Mouse (Mus musculus) myocyte (in vitro differentiated cells): Measurements from ENCODE around the gene Tspan9. TPM values are rescaled to one million over a fixed set of nuclear protein-coding genes. Genes with fewer than 3 reads are reported as not detected.

Experiments
- H3K27me3 ChIP-seq: one replicate; pipeline ENCODE4 v1.6.1; 2011; ENCODE audit not compliant: control insufficient read depth, insufficient read depth, insufficient read length
- H3K36me3 ChIP-seq: one replicate; pipeline ENCODE4 v1.6.1; 2011; ENCODE audit not compliant: control insufficient read depth, insufficient read depth
- H3K4me2 ChIP-seq: one replicate; pipeline ENCODE4 v1.6.1; 2011; ENCODE audit warnings: low read depth, control low read depth
- H3K4me3 ChIP-seq: one replicate; pipeline ENCODE4 v1.5.1; 2011; ENCODE audit warnings: mild to moderate bottlenecking, control low read depth, moderate library complexity
- H3K79me2 ChIP-seq: one replicate; pipeline ENCODE4 v1.6.1; 2011; ENCODE audit not compliant: control insufficient read depth, insufficient read depth
- H3ac ChIP-seq: one replicate; pipeline ENCODE4 v1.6.1; 2011; ENCODE audit not compliant: control insufficient read depth, insufficient read length
- CEBPB ChIP-seq: IDR thresholded peaks from 2 replicates; pipeline ENCODE4 v1.6.1; 2011; ENCODE audit warnings: mild to moderate bottlenecking, moderate library complexity; ENCODE audit not compliant: poor library complexity, insufficient read depth, severe bottlenecking
- E2F4 ChIP-seq: IDR thresholded peaks from one replicate; pipeline ENCODE4 v1.6.1; 2011; ENCODE audit warnings: mild to moderate bottlenecking, control low read depth, moderate library complexity; ENCODE audit not compliant: insufficient read depth
- MAX ChIP-seq: IDR thresholded peaks from one replicate; pipeline ENCODE4 v1.6.1; 2011; ENCODE audit warnings: low read depth, mild to moderate bottlenecking, control low read depth
- MYOD1 ChIP-seq, 3 experiments: IDR thresholded peaks; one replicate each; pipeline ENCODE4 v1.6.1; 2011; ENCODE audit warnings: control low read depth in 2 of 3, low read depth in 2 of 3, mild to moderate bottlenecking in 2 of 3, moderate library complexity in 1 of 3; ENCODE audit not compliant: insufficient read length in 2 of 3, control insufficient read depth in 1 of 3
- MYOG ChIP-seq, 3 experiments: IDR thresholded peaks; one replicate each; pipeline ENCODE4 v1.6.1; 2011; ENCODE audit warnings: control low read depth in 2 of 3, low read depth in 2 of 3, mild to moderate bottlenecking in 2 of 3; ENCODE audit not compliant: insufficient read length in 2 of 3, control insufficient read depth in 1 of 3, insufficient read depth in 1 of 3
- POLR2A ChIP-seq: IDR thresholded peaks from one replicate; pipeline ENCODE4 v1.6.1; 2011; ENCODE audit warnings: low read depth, mild to moderate bottlenecking, control low read depth, moderate library complexity; ENCODE audit not compliant: insufficient read length
- POLR2AphosphoS2 ChIP-seq: IDR thresholded peaks from one replicate; pipeline ENCODE4 v1.6.1; 2011; ENCODE audit warnings: low read depth, control low read depth; ENCODE audit not compliant: insufficient read length
- REST ChIP-seq: IDR thresholded peaks from one replicate; pipeline ENCODE4 v1.6.1; 2011; ENCODE audit warnings: mild to moderate bottlenecking, control low read depth, moderate library complexity; ENCODE audit not compliant: insufficient read depth, insufficient read length
- SRF ChIP-seq: IDR thresholded peaks from one replicate; pipeline ENCODE4 v1.6.1; 2011; ENCODE audit warnings: low read depth; ENCODE audit not compliant: control insufficient read depth, insufficient read length
- TCF12 ChIP-seq: IDR thresholded peaks from one replicate; pipeline ENCODE4 v1.6.1; 2011; ENCODE audit warnings: mild to moderate bottlenecking, control low read depth; ENCODE audit not compliant: poor library complexity, insufficient read depth, severe bottlenecking
- TCF3 ChIP-seq: IDR thresholded peaks from one replicate; pipeline ENCODE4 v1.6.1; 2011; ENCODE audit warnings: low read depth, control low read depth; ENCODE audit not compliant: insufficient read length
- USF1 ChIP-seq: IDR thresholded peaks from one replicate; pipeline ENCODE4 v1.6.1; 2011; ENCODE audit warnings: low read depth, mild to moderate bottlenecking, control low read depth, moderate library complexity
- polyA plus RNA-seq: library from polyadenylated mRNA; unstranded; fragments of >200 nt; fragmentation: generic; extraction: Trizol; gene quantifications from one replicate; pipeline ENCODE4 v1.2.1, GENCODE M21; 2012; ENCODE audit warnings: missing spikeins

Tspan9 gene
- polyA plus RNA-seq, 1 experiment = 227 TPM

- TF ChIP-seq POLR2A (no peak), CEBPB (no peak), REST (no peak), MYOD1 (IDR thresholded peaks at IDR 0.05; ENCODE audit: control insufficient read depth in 1 of 3, insufficient read length in 2 of 3, low read depth in 2 of 3) (no peak)
- H3K36me3 ChIP-seq = no peaks in the 10 kb centered on the region
Measured at GRCm38 (mm10) chr6:128028116-128028940, 115.1 kb downstream of the Tspan9 start.

DNA sequence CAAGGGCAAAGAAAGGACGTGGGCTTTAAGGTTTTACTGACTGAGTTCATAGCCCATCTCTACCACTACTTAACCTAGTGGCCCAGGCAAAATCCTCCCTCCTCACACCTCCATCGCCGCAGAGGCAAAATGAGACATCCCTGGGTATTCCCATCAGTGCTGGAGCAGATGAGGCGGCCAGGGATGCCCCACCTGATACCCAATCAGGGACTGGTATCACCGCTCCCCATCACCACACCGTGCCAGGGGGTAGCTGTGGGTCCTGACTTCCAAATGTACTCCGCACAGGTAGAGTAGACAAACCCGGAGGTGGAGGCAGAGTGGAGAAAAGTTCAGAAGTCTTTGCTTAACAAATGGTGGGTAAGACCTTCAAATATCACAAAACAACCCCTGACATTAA lies 117.4 kb downstream of the Tspan9 start:
- Histone ChIP-seq H3K4me3 (no peak overlapping the region), H3K36me3 (no peaks in the 10 kb centered on the region), H3ac (no peak overlapping the region), H3K4me2 (no peak overlapping the region), H3K27me3 (no peaks in the 10 kb centered on the region), H3K79me2 (peaks cover 28% of the 10 kb centered on the region)
- TF ChIP-seq MYOG (IDR thresholded peaks at IDR 0.05; ENCODE audit: control insufficient read depth in 1 of 3, insufficient read depth in 1 of 3, insufficient read length in 2 of 3, low read depth in 2 of 3) (no peak), REST (no peak), POLR2A (no peak), USF1 (no peak), POLR2AphosphoS2 (no peak), CEBPB (no peak), MAX (no peak), MYOD1 (IDR thresholded peaks at IDR 0.05; ENCODE audit: control insufficient read depth in 1 of 3, insufficient read length in 2 of 3, low read depth in 2 of 3) (no peak), TCF3 (no peak)

More at GRCm38 (mm10) chr6:128028116-128028940, 115.1 kb downstream of the Tspan9 start:
- H3ac ChIP-seq = no peak overlapping the region
- no peaks in the 10 kb centered on the region for H3K27me3 ChIP-seq
- peaks cover 39% of the 10 kb centered on the region for H3K79me2 ChIP-seq
- no peak overlapping the region for H3K4me3 ChIP-seq
- no peak overlapping the region for H3K4me2 ChIP-seq

- Histone ChIP-seq H3K79me2 (peaks cover 24% of the 10 kb centered on the region), H3K4me3 (no peak overlapping the region), H3K36me3 (no peaks in the 10 kb centered on the region), H3ac (no peak overlapping the region), H3K4me2 (no peak overlapping the region), H3K27me3 (no peaks in the 10 kb centered on the region)
- TF ChIP-seq MYOD1 (IDR thresholded peaks at IDR 0.05; ENCODE audit: control insufficient read depth in 1 of 3, insufficient read length in 2 of 3, low read depth in 2 of 3) (no peak), TCF3 (no peak), MAX (no peak), REST (no peak), USF1 (no peak), SRF (no peak), CEBPB (no peak), MYOG (IDR thresholded peaks at IDR 0.05; ENCODE audit: control insufficient read depth in 1 of 3, insufficient read depth in 1 of 3, insufficient read length in 2 of 3, low read depth in 2 of 3) (no peak), POLR2AphosphoS2 (no peak), POLR2A (no peak), TCF12 (no peak), E2F4 (no peak)
Measured at GRCm38 (mm10) chr6:128025581-128025980, 117.8 kb downstream of the Tspan9 start.

GRCm38 (mm10) chr6:128022207-128022606 lies 121.2 kb downstream of the Tspan9 start:
- H3K79me2 ChIP-seq = peaks cover 22% of the 10 kb centered on the region
- no peak overlapping the region for H3K4me3 ChIP-seq
- TF ChIP-seq E2F4 (no peak), POLR2AphosphoS2 (peak; percentile 10), MYOD1 (IDR thresholded peaks at IDR 0.05; ENCODE audit: control insufficient read depth in 1 of 3, insufficient read length in 2 of 3, low read depth in 2 of 3) (peak in 1 of 3 experiments; percentile 78), TCF12 (no peak), SRF (no peak), MYOG (IDR thresholded peaks at IDR 0.05; ENCODE audit: control insufficient read depth in 1 of 3, insufficient read depth in 1 of 3, insufficient read length in 2 of 3, low read depth in 2 of 3) (peak in 1 of 3 experiments; percentile 63)
- H3K36me3 ChIP-seq = peaks cover 8% of the 10 kb centered on the region
- H3K27me3 ChIP-seq = no peaks in the 10 kb centered on the region
- no peak overlapping the region for H3K4me2 ChIP-seq
- H3ac ChIP-seq = no peak overlapping the region

- TF ChIP-seq POLR2AphosphoS2 (peak; percentile 1), MYOG (IDR thresholded peaks at IDR 0.05; ENCODE audit: control insufficient read depth in 1 of 3, insufficient read depth in 1 of 3, insufficient read length in 2 of 3, low read depth in 2 of 3) (no peak)
Measured at GRCm38 (mm10) chr6:128021931-128022202, 121.5 kb downstream of the Tspan9 start.

More at GRCm38 (mm10) chr6:128021931-128022202, 121.5 kb downstream of the Tspan9 start:
- H3K27me3 ChIP-seq = no peaks in the 10 kb centered on the region
- peaks cover 25% of the 10 kb centered on the region for H3K79me2 ChIP-seq
- H3K4me2 ChIP-seq = no peak overlapping the region
- no peak overlapping the region for H3ac ChIP-seq
- H3K4me3 ChIP-seq = no peak overlapping the region
- H3K36me3 ChIP-seq = peaks cover 8% of the 10 kb centered on the region
